Mouse (Mus musculus) lung, postnatal 0 days (tissue): ENCODE results near the gene 1700123K08Rik. TPM values are rescaled to one million over a fixed set of nuclear protein-coding genes. Genes with fewer than 3 reads are reported as not detected.
"Not testable (repeated sequence)": the region's sequence is repeated elsewhere in the genome, so short reads cannot be mapped to it uniquely, and the experiment has no call there.

Experiments used
- ATAC-seq: fragments of 200-750 bp; cut with Nextera tagmentation; 2 replicates; pipeline ENCODE4 v1.8.0; 2017; ENCODE audit warnings: moderate library complexity
- DNase-seq: peaks from one replicate; pipeline ENCODE4 v3.0.0-alpha.2; 2016; ENCODE audit warnings: low spot score
- H3K27ac ChIP-seq: fragments of 300-500 bp; sonication (generic); 2 replicates; pipeline ENCODE4 v1.5.1; 2014; ENCODE audit warnings: antibody characterized with exemption, mild to moderate bottlenecking, low read length, mixed read lengths
- H3K27me3 ChIP-seq: fragments of 300-500 bp; sonication (generic); replicated peaks from 2 replicates; pipeline ENCODE4 v1.6.1; 2014; ENCODE audit warnings: low read length, mixed read lengths; ENCODE audit not compliant: insufficient read depth
- H3K36me3 ChIP-seq: fragments of 300-500 bp; sonication (generic); 2 replicates; pipeline ENCODE4 v1.6.1; 2014; ENCODE audit warnings: low read length, mixed read lengths; ENCODE audit not compliant: insufficient read depth
- H3K4me1 ChIP-seq: fragments of 300-500 bp; sonication (generic); 2 replicates; pipeline ENCODE4 v1.6.1; 2014; ENCODE audit warnings: antibody characterized with exemption, low read depth, low read length, mixed read lengths; ENCODE audit not compliant: insufficient read depth
- H3K4me2 ChIP-seq: fragments of 300-500 bp; sonication (generic); replicated peaks from 2 replicates; pipeline ENCODE4 v1.6.1; 2014; ENCODE audit warnings: low read depth, mild to moderate bottlenecking, low read length, moderate library complexity, mixed read lengths
- H3K4me3 ChIP-seq: fragments of 300-500 bp; sonication (generic); 2 replicates; pipeline ENCODE4 v1.5.1; 2014; ENCODE audit warnings: low read depth, low read length
- H3K9ac ChIP-seq: fragments of 300-500 bp; sonication (generic); replicated peaks from 2 replicates; pipeline ENCODE4 v1.6.1; 2014; ENCODE audit warnings: low read depth, mild to moderate bottlenecking
- H3K9me3 ChIP-seq: fragments of 300-500 bp; sonication (generic); 2 replicates; pipeline ENCODE4 v1.6.1; 2016; ENCODE audit warnings: low read length, mixed read lengths
- CTCF ChIP-seq: IDR thresholded peaks from 2 replicates; pipeline ENCODE4 v1.5.1; 2016; ENCODE audit warnings: antibody characterized with exemption, mild to moderate bottlenecking
- EP300 ChIP-seq: IDR thresholded peaks from 2 replicates; pipeline ENCODE4 v1.6.1; 2016; ENCODE audit warnings: antibody characterized with exemption, mild to moderate bottlenecking, control low read depth
- WGBS: fragments of 180-500 bp; shearing (Covaris S2); extraction: QIAGEN DNeasy Blood & Tissue Kit; methylation state at CpG from one replicate; pipeline ENCODE4 v1.1.7; 2014; 5-methylcytosine and 5-hydroxymethylcytosine counted together
- microRNA-seq: library from miRNA; unstranded; fragments of <30 nt; microRNA quantifications from one replicate; pipeline ENCODE4, GENCODE M21; 2016
- polyA plus RNA-seq: library from polyadenylated mRNA; unstranded; fragments of >200 nt; fragmentation: Nextera tagmentation; extraction: Ambion mirVana; gene quantifications from 2 replicates; pipeline ENCODE4 v1.2.1, GENCODE M21; 2015

1700123K08Rik gene
- not detected in 2 replicates for polyA plus RNA-seq

GRCm38 (mm10) chr5:138564612-138565011 is at the start of gene 1700123K08Rik:
TSS of gene 1700123K08Rik (minus strand) at chr5:138564712.
- ATAC-seq, H3K9me3 ChIP-seq, H3K4me3 ChIP-seq, H3K27me3 ChIP-seq, DNase-seq, H3K4me1 ChIP-seq, H3K9ac ChIP-seq, H3K36me3 ChIP-seq, H3K27ac ChIP-seq, H3K4me2 ChIP-seq: not testable (repeated sequence)
- WGBS = 62% methylated on average over 2 of the region's 2 CpGs

- no peaks in the 10 kb centered on the region for H3K27me3 ChIP-seq
- no peak for ATAC-seq
- no peak overlapping the region for H3K9ac ChIP-seq
- no peak overlapping the region for H3K27ac ChIP-seq
- no peak overlapping the region for H3K4me3 ChIP-seq
- no peaks in the 10 kb centered on the region for H3K36me3 ChIP-seq
- peaks cover 4% of the 10 kb centered on the region; the same call in 1 of the 2 replicates for H3K9me3 ChIP-seq
- no peak for DNase-seq
- 86% methylated on average over 6 of the region's 6 CpGs for WGBS
- no peak overlapping the region for H3K4me2 ChIP-seq
- TF ChIP-seq EP300 (no peak), CTCF (no peak)
- no peaks in the 10 kb centered on the region for H3K4me1 ChIP-seq
These were observed 22.9 kb upstream of the 1700123K08Rik start for GRCm38 (mm10) chr5:138587396-138587795.

GRCm38 (mm10) chr5:138571623-138572022 is 7.1 kb upstream of the 1700123K08Rik start:
- no peak overlapping the region for H3K9ac ChIP-seq
- H3K27ac ChIP-seq = no peak overlapping the region
- H3K4me3 ChIP-seq = no peak overlapping the region
- H3K27me3 ChIP-seq = no peaks in the 10 kb centered on the region
- peaks cover 2% of the 10 kb centered on the region; the same call in 1 of the 2 replicates for H3K9me3 ChIP-seq
- DNase-seq (no peak), ATAC-seq (no peak)
- WGBS = 55% methylated on average over 4 of the region's 4 CpGs
- H3K4me1 ChIP-seq = no peaks in the 10 kb centered on the region
- no peaks in the 10 kb centered on the region for H3K36me3 ChIP-seq
- TF ChIP-seq CTCF (peak; percentile 24; the same call in 1 of the 2 replicates), EP300 (no peak)
- no peak overlapping the region for H3K4me2 ChIP-seq

- Histone ChIP-seq H3K36me3 (no peaks in the 10 kb centered on the region), H3K27ac (no peak overlapping the region), H3K9me3 (no peaks in the 10 kb centered on the region), H3K27me3 (no peaks in the 10 kb centered on the region), H3K9ac (no peak overlapping the region), H3K4me2 (no peak overlapping the region), H3K4me1 (no peaks in the 10 kb centered on the region), H3K4me3 (no peak overlapping the region)
- ATAC-seq (no peak), DNase-seq (no peak)
- 45% methylated on average over 1 of the region's 1 CpGs for WGBS
- TF ChIP-seq CTCF (peak; percentile 25; the same call in 1 of the 2 replicates), EP300 (no peak)
These were observed 11.8 kb downstream of the 1700123K08Rik start for GRCm38 (mm10) chr5:138552718-138553117.

- ATAC-seq (no peak), DNase-seq (no peak)
- H3K4me2 ChIP-seq = no peak overlapping the region
- no peaks in the 10 kb centered on the region for H3K27me3 ChIP-seq
- no peak overlapping the region for H3K9ac ChIP-seq
- H3K27ac ChIP-seq = no peak overlapping the region
- H3K36me3 ChIP-seq = no peaks in the 10 kb centered on the region
- WGBS = 68% methylated on average over 1 of the region's 1 CpGs
- H3K9me3 ChIP-seq = no peaks in the 10 kb centered on the region
- TF ChIP-seq EP300 (no peak), CTCF (no peak)
- H3K4me1 ChIP-seq = no peaks in the 10 kb centered on the region
- no peak overlapping the region for H3K4me3 ChIP-seq
These were observed 32.0 kb downstream of the 1700123K08Rik start for GRCm38 (mm10) chr5:138532491-138532890.

Small RNA genes within 50 kb of the gene (microRNA-seq; reads per million reads assigned to microRNA genes)
- gene Gm24082 = not detected

Other genes with a start within 250 kb of the 1700123K08Rik start
- 0.17 TPM in 1 of 2 replicates, not detected in the other for gene Pvrig, start 222.8 kb downstream of the 1700123K08Rik start, polyA plus RNA-seq
- 15.4 and 15.8 TPM in 2 replicates for gene Zfp157, start 123.2 kb downstream of the 1700123K08Rik start, polyA plus RNA-seq
- gene Zfp68, start 55.0 kb upstream of the 1700123K08Rik start, polyA plus RNA-seq = 46.0 and 49.6 TPM in 2 replicates
- 4.4 and 5.2 TPM in 2 replicates for gene A430033K04Rik, start 58.1 kb upstream of the 1700123K08Rik start, polyA plus RNA-seq
- gene Fam20c, start 189.8 kb upstream of the 1700123K08Rik start, polyA plus RNA-seq = 4.9 and 5.6 TPM in 2 replicates